Mouse (Mus musculus) forebrain, embryonic 15.5 days (tissue): ENCODE results near the gene Phf1. TPM values are rescaled to one million over a fixed set of nuclear protein-coding genes. Genes with fewer than 3 reads are reported as not detected.

Experiments
- ATAC-seq: fragments of 200-750 bp; cut with Nextera tagmentation; replicated peaks from 2 replicates; pipeline ENCODE4 v1.8.0; 2017; ENCODE audit warnings: mild to moderate bottlenecking, moderate TSS enrichment, moderate library complexity
- H3K27ac ChIP-seq: fragments of 300-500 bp; sonication (generic); replicated peaks from 2 replicates; pipeline ENCODE4 v1.5.1; 2015; ENCODE audit warnings: mild to moderate bottlenecking, inconsistent platforms
- H3K27me3 ChIP-seq: fragments of 300-500 bp; sonication (generic); 2 replicates; pipeline ENCODE4 v1.6.1; 2015; ENCODE audit warnings: inconsistent platforms
- H3K36me3 ChIP-seq: fragments of 300-500 bp; sonication (generic); 2 replicates; pipeline ENCODE4 v1.6.1; 2015; ENCODE audit warnings: mild to moderate bottlenecking, inconsistent platforms
- H3K4me1 ChIP-seq: fragments of 300-500 bp; sonication (generic); 2 replicates; pipeline ENCODE4 v1.6.1; 2015; ENCODE audit warnings: inconsistent platforms
- H3K4me2 ChIP-seq: fragments of 300-500 bp; sonication (generic); replicated peaks from 2 replicates; pipeline ENCODE4 v1.6.1; 2015; ENCODE audit warnings: mild to moderate bottlenecking, inconsistent platforms
- H3K4me3 ChIP-seq: fragments of 300-500 bp; sonication (generic); 2 replicates; pipeline ENCODE4 v1.5.1; 2015; ENCODE audit warnings: mild to moderate bottlenecking, inconsistent platforms
- H3K9ac ChIP-seq: fragments of 300-500 bp; sonication (generic); replicated peaks from 2 replicates; pipeline ENCODE4 v1.6.1; 2015; ENCODE audit warnings: mild to moderate bottlenecking, inconsistent platforms
- H3K9me3 ChIP-seq: fragments of 300-500 bp; sonication (generic); 2 replicates; pipeline ENCODE4 v1.6.1; 2016; ENCODE audit warnings: inconsistent platforms
- WGBS: fragments of 180-500 bp; shearing (Covaris S2); methylation state at CpG from one replicate; pipeline ENCODE4 v1.1.7; 2015; ENCODE audit warnings: mixed read lengths; 5-methylcytosine and 5-hydroxymethylcytosine counted together
- polyA plus RNA-seq: library from polyadenylated mRNA; unstranded; fragments of >200 nt; fragmentation: Nextera tagmentation; extraction: Ambion mirVana; gene quantifications from 2 replicates; pipeline ENCODE4 v1.2.1, GENCODE M21; 2015

The Phf1 gene
- polyA plus RNA-seq, 1 experiment from 2014 or later = 18.3 TPM

DNA sequence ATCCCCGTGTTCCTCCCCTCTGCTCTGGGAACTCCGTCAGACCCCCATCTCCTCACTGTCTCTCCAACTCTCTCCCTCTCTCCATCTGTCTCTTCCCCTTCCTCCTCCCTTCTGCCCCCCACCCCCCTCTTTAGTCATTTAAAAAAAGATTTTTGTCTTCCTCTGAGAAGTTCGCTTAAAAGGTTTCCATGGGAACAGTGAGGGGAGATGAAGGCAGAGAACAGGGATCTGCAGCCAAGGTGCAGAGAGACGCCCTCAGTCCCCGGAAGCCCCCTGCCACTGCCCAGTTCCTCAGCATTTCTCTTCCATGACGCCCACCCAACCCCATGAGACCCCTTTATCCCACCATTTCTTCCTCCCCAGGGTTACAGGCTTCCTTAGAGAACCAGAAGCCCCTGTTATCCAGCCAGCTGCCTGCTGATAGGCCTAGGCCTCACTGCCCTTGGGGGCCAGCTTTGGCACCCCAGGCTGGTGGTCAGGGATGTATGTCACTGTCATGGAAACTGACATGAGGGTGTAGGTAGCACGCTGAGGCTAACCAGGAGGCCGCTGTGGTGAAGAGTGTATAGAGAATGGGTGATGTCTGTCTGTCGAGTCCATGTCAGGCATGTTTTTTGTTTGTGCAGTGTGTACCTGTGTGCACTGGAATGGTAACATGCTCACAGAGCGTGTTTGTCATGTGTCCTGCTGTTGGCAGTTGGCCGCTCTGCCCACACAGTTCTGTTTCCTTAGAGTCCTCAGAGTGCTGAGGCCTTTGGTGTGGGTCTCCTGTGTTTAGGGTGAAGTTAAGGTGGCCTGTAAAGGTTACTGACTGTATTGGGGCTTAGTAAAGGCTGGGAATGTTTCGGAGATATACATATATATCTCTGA, 14.6 kb downstream of the Phf1 start:
- peaks cover 91% of the 10 kb centered on the region for H3K4me1 ChIP-seq

DNA sequence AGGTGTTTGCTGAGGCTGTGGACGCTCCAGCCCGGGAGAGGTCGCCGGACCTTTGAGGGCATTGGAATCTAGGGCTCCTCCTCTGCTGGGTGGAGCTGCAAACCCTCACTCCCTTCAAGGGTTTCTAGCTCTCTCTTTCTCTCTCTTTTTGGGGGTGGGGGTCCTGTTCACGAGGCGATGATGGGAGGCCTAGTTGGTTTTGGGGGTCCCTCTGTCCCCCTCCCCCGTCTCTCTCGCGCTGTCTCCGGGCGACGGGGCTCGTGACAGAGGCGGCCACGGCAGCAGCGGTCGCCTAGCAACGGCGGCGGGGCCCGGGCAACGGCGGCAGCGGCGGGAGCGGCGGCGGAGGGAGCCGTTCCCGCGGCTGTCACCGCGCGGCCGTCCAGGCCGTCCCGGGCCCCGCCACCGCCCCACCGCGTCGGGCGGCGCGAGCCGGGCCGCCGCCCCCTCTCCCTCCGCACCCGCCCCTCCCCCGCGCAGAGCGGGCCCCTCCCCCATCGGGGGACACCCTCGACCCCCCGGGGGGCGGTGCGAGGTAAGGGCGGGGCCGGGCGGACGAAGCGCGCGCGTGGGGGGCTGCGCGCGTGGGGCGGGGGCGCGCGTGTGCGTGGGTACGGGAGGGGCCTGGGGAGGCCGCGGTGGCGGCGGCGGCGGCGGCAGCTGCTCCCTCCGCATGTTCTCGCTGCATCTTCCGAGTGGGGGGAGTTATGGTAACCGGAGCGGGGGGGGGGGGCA, 15.6 kb downstream of the Phf1 start:
- WGBS = under 1% methylated on average over 26 of the region's 87 CpGs
- ATAC-seq = no peak
- H3K36me3 ChIP-seq = peaks cover 3% of the 10 kb centered on the region; the same call in 1 of the 2 replicates

More for the DNA sequence above, 14.6 kb downstream of the Phf1 start:
- no peaks in the 10 kb centered on the region for H3K9me3 ChIP-seq
- no peaks in the 10 kb centered on the region for H3K36me3 ChIP-seq
- WGBS = 23% methylated on average over 12 of the region's 12 CpGs
- ATAC-seq = no peak
- peak overlapping the region; percentile 44 for H3K4me3 ChIP-seq
- peak overlapping the region; percentile 60 for H3K9ac ChIP-seq
- peak overlapping the region; percentile 84 for H3K4me2 ChIP-seq
- peak overlapping the region; percentile 91 for H3K27ac ChIP-seq
- no peaks in the 10 kb centered on the region for H3K27me3 ChIP-seq

DNA sequence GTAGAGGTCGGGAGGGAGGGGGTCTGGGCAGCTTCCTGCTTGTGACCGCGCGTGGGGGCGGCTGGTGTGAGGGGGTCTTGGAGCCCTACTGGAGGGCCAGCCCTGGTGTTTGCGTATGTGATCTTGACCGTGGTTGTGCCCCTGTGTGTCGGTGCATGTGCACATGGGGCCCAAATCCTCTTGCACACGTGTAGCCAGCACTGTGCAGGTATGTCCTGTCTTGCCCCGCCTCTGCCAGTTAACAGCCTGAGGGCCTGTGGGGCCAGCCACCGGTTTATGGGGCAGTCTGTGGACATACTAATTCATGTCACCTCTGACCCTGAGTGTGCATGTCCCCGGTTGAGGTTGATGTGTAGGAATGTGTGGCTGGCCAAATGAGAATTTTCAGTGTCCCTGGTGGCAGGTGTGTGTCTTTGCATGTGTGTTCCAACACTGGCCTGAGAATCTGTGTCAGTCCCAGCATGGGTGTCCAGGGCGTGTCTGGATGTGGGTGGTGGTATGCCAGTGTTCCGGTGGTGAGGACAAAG, 16.3 kb downstream of the Phf1 start:
- Histone ChIP-seq H3K36me3 (peaks cover 3% of the 10 kb centered on the region; the same call in 1 of the 2 replicates), H3K4me3 (peak overlapping the region; percentile 71), H3K27me3 (no peaks in the 10 kb centered on the region), H3K4me2 (peak overlapping the region; percentile 87), H3K4me1 (peaks cover 91% of the 10 kb centered on the region), H3K9me3 (no peaks in the 10 kb centered on the region), H3K9ac (peak overlapping the region; percentile 81), H3K27ac (peak overlapping the region; percentile 88)
- WGBS = 9% methylated on average over 13 of the region's 14 CpGs
- no peak for ATAC-seq

More for the DNA sequence above, 15.6 kb downstream of the Phf1 start:
- H3K27ac ChIP-seq = peak overlapping the region; percentile 88
- peaks cover 91% of the 10 kb centered on the region for H3K4me1 ChIP-seq
- H3K9ac ChIP-seq = peak overlapping the region; percentile 81
- H3K4me3 ChIP-seq = peak overlapping the region; percentile 71
- H3K9me3 ChIP-seq = no peaks in the 10 kb centered on the region
- no peaks in the 10 kb centered on the region for H3K27me3 ChIP-seq
- peak overlapping the region; percentile 87 for H3K4me2 ChIP-seq

DNA sequence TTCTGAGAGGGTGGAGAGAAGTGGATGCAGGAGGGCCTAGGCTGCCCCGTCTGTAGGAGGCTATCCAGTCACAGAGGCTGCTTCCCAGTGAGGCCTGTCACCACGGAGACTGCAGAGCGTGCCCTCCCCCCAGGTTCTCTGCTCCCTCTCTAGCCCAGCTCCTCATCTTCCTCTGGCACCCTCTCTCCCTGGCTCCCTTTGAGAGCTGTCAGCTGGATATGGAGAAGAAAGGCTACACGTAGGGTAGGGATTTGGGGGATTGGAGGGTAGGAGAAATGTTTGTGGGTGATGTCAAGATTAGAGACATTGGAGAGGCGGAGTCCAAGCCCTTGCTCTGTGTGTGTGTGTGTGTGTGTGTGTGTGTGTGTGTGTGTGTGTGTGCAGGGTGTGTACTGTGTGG, 17.0 kb downstream of the Phf1 start:
- ATAC-seq = no peak
- H3K27me3 ChIP-seq = no peaks in the 10 kb centered on the region
- H3K36me3 ChIP-seq = peaks cover 7% of the 10 kb centered on the region
- 35% methylated on average over 5 of the region's 5 CpGs for WGBS
- H3K9ac ChIP-seq = peak overlapping the region; percentile 81
- H3K4me2 ChIP-seq = peak overlapping the region; percentile 87
- H3K4me1 ChIP-seq = peaks cover 85% of the 10 kb centered on the region
- peak overlapping the region; percentile 88 for H3K27ac ChIP-seq
- peak overlapping the region; percentile 71 for H3K4me3 ChIP-seq
- H3K9me3 ChIP-seq = no peaks in the 10 kb centered on the region

DNA sequence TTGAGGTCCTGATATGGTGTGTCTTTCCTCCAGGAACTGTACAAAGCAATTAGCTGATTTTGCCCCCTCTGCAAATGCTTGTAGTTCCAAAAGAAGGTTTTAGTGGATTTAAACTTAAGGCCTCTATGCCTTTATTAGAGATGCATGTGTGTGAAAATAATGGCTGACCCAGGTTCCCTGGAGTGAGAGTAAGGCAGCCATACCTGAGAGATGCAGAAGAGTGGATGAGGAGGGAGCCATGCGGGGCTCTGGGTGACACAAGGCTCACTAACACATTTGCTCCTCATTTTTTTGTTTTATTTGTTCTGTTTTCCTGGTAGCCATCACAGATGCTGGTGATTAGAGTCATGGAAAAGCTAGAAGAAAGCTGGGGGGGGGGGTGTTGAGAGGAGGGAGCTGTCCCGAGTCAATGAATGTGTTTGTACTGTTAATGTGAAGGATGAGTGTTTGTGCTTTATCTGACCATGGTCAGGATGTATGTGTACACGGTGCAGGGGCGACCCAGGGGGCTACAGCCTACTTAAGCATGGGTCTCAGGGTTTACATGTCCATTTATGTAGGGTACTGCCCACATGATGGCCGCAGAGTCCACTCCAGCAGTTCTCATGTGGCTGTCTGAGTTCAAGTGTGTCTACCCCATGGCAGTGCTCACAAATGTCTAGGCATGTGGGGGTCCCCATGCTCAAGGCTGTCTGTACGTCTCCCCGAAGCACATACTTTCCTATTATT, 17.9 kb downstream of the Phf1 start:
- ATAC-seq = 0 out of 2 replicates have a peak, but pooled peaks have one; percentile 7
- Histone ChIP-seq H3K9ac (peak overlapping the region; percentile 51), H3K4me1 (peaks cover 77% of the 10 kb centered on the region), H3K36me3 (peaks cover 16% of the 10 kb centered on the region), H3K27ac (peak overlapping the region; percentile 88), H3K27me3 (no peaks in the 10 kb centered on the region), H3K9me3 (no peaks in the 10 kb centered on the region), H3K4me3 (peak overlapping the region; percentile 71), H3K4me2 (peak overlapping the region; percentile 87)
- 30% methylated on average over 7 of the region's 7 CpGs for whole genome bisulfite sequencing

DNA sequence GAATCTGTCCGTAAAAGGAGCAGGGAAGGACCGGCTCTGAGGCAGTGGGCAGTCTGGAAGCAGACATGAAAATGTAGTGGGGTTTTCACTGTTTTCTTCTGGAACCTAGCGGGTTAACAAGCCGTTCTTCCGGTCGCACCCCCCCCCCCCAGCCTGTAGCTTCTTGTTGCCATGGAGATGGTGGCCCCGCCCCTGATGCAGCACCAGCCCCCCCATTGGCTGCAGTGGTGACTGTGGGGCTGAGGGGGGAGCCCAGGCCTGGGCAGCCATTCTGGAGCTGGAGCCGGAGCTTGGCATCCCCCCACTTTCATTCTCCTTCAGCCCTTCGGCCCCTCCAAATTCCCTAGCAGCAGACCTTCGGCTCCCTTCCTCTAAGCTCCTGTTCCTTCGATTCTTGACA, 18.6 kb downstream of the Phf1 start:
- Histone ChIP-seq H3K36me3 (peaks cover 23% of the 10 kb centered on the region), H3K4me2 (peak overlapping the region; percentile 87), H3K4me1 (peaks cover 70% of the 10 kb centered on the region), H3K27me3 (no peaks in the 10 kb centered on the region), H3K9me3 (no peaks in the 10 kb centered on the region), H3K4me3 (peak overlapping the region; percentile 71), H3K9ac (peak overlapping the region; percentile 51), H3K27ac (peak overlapping the region; percentile 88)
- 0% methylated on average over 11 of the region's 11 CpGs for WGBS
- peak; percentile 66 for ATAC-seq

DNA sequence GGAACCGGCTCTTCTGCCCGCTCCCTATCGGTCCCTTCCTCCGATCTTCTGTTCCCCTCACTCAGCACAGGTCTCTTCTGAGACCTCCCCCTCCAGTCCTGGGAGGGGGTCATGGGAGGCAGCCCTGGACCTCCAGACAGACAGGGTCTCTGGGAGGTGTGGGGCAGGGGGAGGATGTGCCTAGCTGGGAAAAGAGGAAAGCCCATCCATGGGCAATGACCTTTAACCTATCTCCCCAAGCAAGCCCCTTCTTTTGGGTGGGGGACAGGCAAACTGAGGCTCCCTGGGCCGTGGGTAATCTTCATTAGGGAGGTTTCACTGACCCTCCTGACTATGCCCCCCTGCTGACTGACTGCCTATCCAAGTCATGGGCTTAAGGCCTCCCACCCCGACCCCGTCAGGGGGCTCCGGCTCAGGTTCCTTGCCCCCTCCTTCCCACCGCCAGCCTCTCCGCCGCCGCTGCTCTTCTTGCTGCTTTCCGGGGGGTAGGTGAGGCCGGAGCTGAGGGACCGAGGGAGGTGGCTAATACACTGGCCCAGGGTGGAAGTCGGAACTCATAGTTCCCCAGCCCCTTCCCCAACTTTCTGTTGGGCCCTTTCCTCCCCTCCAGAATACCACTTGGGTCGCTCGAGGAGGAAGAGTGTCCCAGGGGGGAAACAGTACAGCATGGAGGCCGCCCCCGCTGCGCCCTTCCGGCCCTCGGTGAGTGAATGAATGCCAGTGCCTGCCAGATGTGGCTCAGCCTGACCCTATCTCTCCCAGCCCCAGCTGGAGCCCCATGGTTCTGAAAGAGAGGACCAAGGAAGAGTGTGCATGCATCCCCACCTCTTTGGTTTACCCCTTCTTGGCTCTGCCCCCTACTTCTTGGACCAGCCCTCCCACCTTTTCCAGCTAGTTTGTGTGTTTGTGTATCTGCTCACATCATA, 19.4 kb downstream of the Phf1 start:
- H3K36me3 ChIP-seq = peaks cover 31% of the 10 kb centered on the region
- H3K4me3 ChIP-seq = peak overlapping the region; percentile 71
- WGBS = 3% methylated on average over 22 of the region's 23 CpGs
- no peaks in the 10 kb centered on the region for H3K9me3 ChIP-seq
- peak overlapping the region; percentile 88 for H3K27ac ChIP-seq
- H3K4me2 ChIP-seq = peak overlapping the region; percentile 87
- no peaks in the 10 kb centered on the region for H3K27me3 ChIP-seq
- peaks cover 62% of the 10 kb centered on the region for H3K4me1 ChIP-seq
- peak overlapping the region; percentile 51 for H3K9ac ChIP-seq
- ATAC-seq = peak; percentile 30; the same call in 1 of the 2 replicates

DNA sequence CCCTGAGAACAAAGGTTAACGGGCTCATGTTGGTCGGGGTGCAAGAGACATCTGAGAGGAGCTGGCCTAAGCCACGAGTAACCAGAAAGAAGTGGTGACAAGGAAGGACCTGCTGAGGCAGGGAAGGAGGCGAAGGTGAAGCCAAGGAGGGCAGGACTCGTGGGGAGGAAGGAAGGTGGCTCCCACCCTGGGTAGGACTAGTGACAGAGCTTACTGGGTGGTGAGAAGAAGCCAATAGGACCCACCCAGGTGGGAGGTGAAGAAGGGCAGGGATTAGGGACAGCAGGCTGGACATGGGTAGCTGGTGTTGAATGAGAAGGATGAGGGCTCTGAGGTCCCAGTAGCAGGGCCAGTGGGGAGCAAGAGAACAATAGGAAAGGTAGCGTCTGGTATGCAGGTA, 20.3 kb downstream of the Phf1 start:
- H3K4me3 ChIP-seq = peak overlapping the region; percentile 71
- H3K36me3 ChIP-seq = peaks cover 40% of the 10 kb centered on the region
- 20% methylated on average over 6 of the region's 6 CpGs for WGBS
- no peaks in the 10 kb centered on the region for H3K9me3 ChIP-seq
- peak overlapping the region; percentile 51; the same call in 1 of the 2 replicates for H3K9ac ChIP-seq
- H3K27me3 ChIP-seq = no peaks in the 10 kb centered on the region
- peak overlapping the region; percentile 87 for H3K4me2 ChIP-seq
- no peak overlapping the region for H3K27ac ChIP-seq
- H3K4me1 ChIP-seq = peaks cover 54% of the 10 kb centered on the region
- ATAC-seq = no peak

DNA sequence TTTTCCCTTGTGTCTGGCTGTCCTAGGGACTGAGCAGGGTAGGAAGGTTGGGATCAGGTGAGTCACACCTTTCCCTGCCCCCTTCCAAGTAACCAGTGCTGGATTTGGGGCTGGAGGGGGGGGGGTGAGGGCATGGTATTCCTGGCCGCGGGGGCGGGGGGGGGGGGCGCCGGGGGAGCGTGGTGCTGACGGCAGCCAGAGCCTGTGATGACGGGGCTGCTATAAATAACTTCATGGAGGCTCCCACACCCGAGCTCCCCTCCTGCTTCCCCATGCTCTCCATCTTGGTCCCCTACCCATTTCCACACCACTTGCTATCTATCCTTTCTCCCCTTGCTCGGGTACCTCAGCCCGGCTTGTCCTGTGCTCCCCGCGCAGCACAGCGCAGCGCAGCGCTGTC, 20.9 kb downstream of the Phf1 start:
- H3K27ac ChIP-seq = 0 out of 2 replicates have a peak overlapping the region, but pooled peaks have one; percentile 25
- peak overlapping the region; percentile 71; the same call in 1 of the 2 replicates for H3K4me3 ChIP-seq
- peak overlapping the region; percentile 87 for H3K4me2 ChIP-seq
- peaks cover 52% of the 10 kb centered on the region for H3K4me1 ChIP-seq
- H3K9me3 ChIP-seq = no peaks in the 10 kb centered on the region
- H3K36me3 ChIP-seq = peaks cover 44% of the 10 kb centered on the region
- no peaks in the 10 kb centered on the region for H3K27me3 ChIP-seq
- H3K9ac ChIP-seq = 0 out of 2 replicates have a peak overlapping the region, but pooled peaks have one; percentile 13
- 28% methylated on average over 12 of the region's 16 CpGs for WGBS
- ATAC-seq = no peak

DNA sequence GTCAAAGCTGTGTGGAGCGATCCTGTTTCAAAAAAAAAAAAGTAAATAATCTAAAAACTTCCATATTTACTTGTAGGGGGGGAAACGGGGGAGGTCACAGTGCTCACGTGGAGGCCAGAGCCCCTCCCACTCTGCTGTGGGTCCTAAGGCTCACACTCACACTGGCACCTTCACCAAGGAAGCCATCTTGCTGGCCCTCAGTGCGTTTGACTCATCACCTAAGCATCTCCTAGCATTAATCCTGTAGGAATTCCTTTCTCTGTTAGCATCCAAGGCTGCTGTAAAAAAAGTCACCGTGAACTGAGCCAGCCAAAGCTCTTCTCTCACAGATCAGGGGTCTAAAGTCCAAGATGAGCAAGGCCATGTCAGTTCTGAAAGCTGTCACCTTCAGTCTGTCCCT, 23.5 kb downstream of the Phf1 start:
- H3K4me2 ChIP-seq = no peak overlapping the region
- no peaks in the 10 kb centered on the region for H3K9me3 ChIP-seq
- WGBS = 87% methylated on average over 5 of the region's 5 CpGs
- H3K4me3 ChIP-seq = no peak overlapping the region
- peaks cover 28% of the 10 kb centered on the region for H3K4me1 ChIP-seq
- no peaks in the 10 kb centered on the region for H3K27me3 ChIP-seq
- H3K27ac ChIP-seq = no peak overlapping the region
- no peak for ATAC-seq
- no peak overlapping the region for H3K9ac ChIP-seq
- H3K36me3 ChIP-seq = peaks cover 64% of the 10 kb centered on the region
